Mouse (Mus musculus): ENCODE measurements around the gene Aqr. TPM values are rescaled to one million over a fixed set of nuclear protein-coding genes. Genes with fewer than 3 reads are reported as not detected.

Aqr gene
- total and polyA plus RNA-seq, 2 experiments from 2014 or later: 15.0 to 18.6 TPM

- no peaks in the 10 kb centered on the region for H3K4me1 ChIP-seq (ENCODE audit: control insufficient read depth, insufficient read depth)
- ATAC-seq (ENCODE audit: insufficient read depth, low read depth) (no peak), DNase-seq (ENCODE audit: low spot score) (no peak)
- TF ChIP-seq CTCF (IDR thresholded peaks at IDR 0.05; ENCODE audit: low read depth): no peak
- TF ChIP-seq EP300 (IDR thresholded peaks at IDR 0.05; ENCODE audit: low read depth): no peak
- no peaks in the 10 kb centered on the region for H3K9me3 ChIP-seq (replicated peaks; ENCODE audit: control insufficient read depth, low read length)
- no peak overlapping the region for H3K9ac ChIP-seq (replicated peaks; ENCODE audit: low read depth, low read length)
- H3K27ac ChIP-seq (ENCODE audit: low read depth): no peak overlapping the region
- no peaks in the 10 kb centered on the region for H3K27me3 ChIP-seq (ENCODE audit: control insufficient read depth, insufficient read depth, low read length)
- no peak overlapping the region for H3K4me2 ChIP-seq (ENCODE audit: low read depth, low read length)
- H3K36me3 ChIP-seq (replicated peaks; ENCODE audit: control insufficient read depth, insufficient read depth, low read length): no peaks in the 10 kb centered on the region
- H3K4me3 ChIP-seq (ENCODE audit: low read depth, low read length): no peak overlapping the region
- 71% methylated on average over 9 of the region's 9 CpGs for WGBS
These were observed 93.2 kb downstream of the Aqr start for GRCm38 (mm10) chr2:114093577-114093976.

DNA sequence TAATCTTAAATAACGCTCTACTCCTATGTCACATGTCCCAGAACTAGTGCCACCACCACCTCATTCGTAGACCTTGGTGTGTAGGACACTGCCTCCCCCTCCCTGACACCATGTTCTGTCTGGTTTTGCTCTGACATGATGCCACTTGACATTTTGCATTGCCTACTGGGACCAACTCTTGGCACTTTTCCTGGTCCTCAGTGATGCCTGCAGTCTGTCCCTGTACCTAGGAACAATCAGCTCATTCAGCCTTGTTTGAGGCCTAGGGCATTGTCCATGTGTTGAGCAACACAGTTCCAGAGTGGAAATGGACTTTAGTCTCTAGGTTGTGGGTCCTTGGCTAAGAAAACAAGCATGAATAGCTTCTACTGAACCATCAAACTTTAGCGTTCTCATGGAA, 97.0 kb downstream of the Aqr start:
- no peaks in the 10 kb centered on the region for H3K27me3 ChIP-seq (ENCODE audit: control insufficient read depth, insufficient read depth, low read length)
- 69% methylated on average over 3 of the region's 3 CpGs for WGBS
- no peak for TF ChIP-seq EP300 (IDR thresholded peaks at IDR 0.05; ENCODE audit: low read depth)
- TF ChIP-seq CTCF (IDR thresholded peaks at IDR 0.05; ENCODE audit: low read depth): no peak

GRCm38 (mm10) chr2:114087271-114087670, 99.6 kb downstream of the Aqr start:
- TF ChIP-seq CTCF (IDR thresholded peaks at IDR 0.05; ENCODE audit: low read depth) (no peak), EP300 (IDR thresholded peaks at IDR 0.05; ENCODE audit: low read depth) (no peak)
- Histone ChIP-seq H3K36me3 (replicated peaks; ENCODE audit: control insufficient read depth, insufficient read depth, low read length) (no peaks in the 10 kb centered on the region), H3K4me3 (ENCODE audit: low read depth, low read length) (no peak overlapping the region), H3K27me3 (ENCODE audit: control insufficient read depth, insufficient read depth, low read length) (no peaks in the 10 kb centered on the region), H3K4me2 (ENCODE audit: low read depth, low read length) (no peak overlapping the region), H3K9ac (replicated peaks; ENCODE audit: low read depth, low read length) (no peak overlapping the region), H3K27ac (ENCODE audit: low read depth) (no peak overlapping the region), H3K9me3 (replicated peaks; ENCODE audit: control insufficient read depth, low read length) (no peaks in the 10 kb centered on the region), H3K4me1 (ENCODE audit: control insufficient read depth, insufficient read depth) (no peaks in the 10 kb centered on the region)
- ATAC-seq (ENCODE audit: insufficient read depth, low read depth): no peak
- 36% methylated on average over 1 of the region's 1 CpGs for WGBS
- no peak for DNase-seq (ENCODE audit: low spot score)

More for the DNA sequence above, 97.0 kb downstream of the Aqr start:
- DNase-seq (ENCODE audit: low spot score): peak; percentile 28
- Histone ChIP-seq H3K4me2 (ENCODE audit: low read depth, low read length) (no peak overlapping the region), H3K4me1 (ENCODE audit: control insufficient read depth, insufficient read depth) (no peaks in the 10 kb centered on the region), H3K36me3 (replicated peaks; ENCODE audit: control insufficient read depth, insufficient read depth, low read length) (no peaks in the 10 kb centered on the region), H3K27ac (ENCODE audit: low read depth) (no peak overlapping the region), H3K9me3 (replicated peaks; ENCODE audit: control insufficient read depth, low read length) (no peaks in the 10 kb centered on the region), H3K9ac (replicated peaks; ENCODE audit: low read depth, low read length) (no peak overlapping the region), H3K4me3 (ENCODE audit: low read depth, low read length) (no peak overlapping the region)
- ATAC-seq (ENCODE audit: insufficient read depth, low read depth): peak; percentile 54; the same call in 1 of the 2 replicates

- no peaks in the 10 kb centered on the region for H3K36me3 ChIP-seq (replicated peaks; ENCODE audit: control insufficient read depth, insufficient read depth, low read length)
- WGBS: 24% methylated on average over 2 of the region's 2 CpGs
- no peaks in the 10 kb centered on the region for H3K27me3 ChIP-seq (ENCODE audit: control insufficient read depth, insufficient read depth, low read length)
- ATAC-seq (ENCODE audit: insufficient read depth, low read depth): peak; percentile 64; the same call in 1 of the 2 replicates
- DNase-seq (ENCODE audit: low spot score): no peak
- no peaks in the 10 kb centered on the region for H3K9me3 ChIP-seq (replicated peaks; ENCODE audit: control insufficient read depth, low read length)
- H3K9ac ChIP-seq (replicated peaks; ENCODE audit: low read depth, low read length): no peak overlapping the region
- H3K4me2 ChIP-seq (ENCODE audit: low read depth, low read length): no peak overlapping the region
- no peak overlapping the region for H3K4me3 ChIP-seq (ENCODE audit: low read depth, low read length)
- peak; percentile 45; the same call in 1 of the 2 replicates for TF ChIP-seq EP300 (IDR thresholded peaks at IDR 0.05; ENCODE audit: low read depth)
- no peak for TF ChIP-seq CTCF (IDR thresholded peaks at IDR 0.05; ENCODE audit: low read depth)
- no peaks in the 10 kb centered on the region; the same call in 1 of the 2 replicates for H3K4me1 ChIP-seq (ENCODE audit: control insufficient read depth, insufficient read depth)
- H3K27ac ChIP-seq (ENCODE audit: low read depth): peak overlapping the region; percentile 52
These were observed 114.9 kb downstream of the Aqr start for GRCm38 (mm10) chr2:114071876-114072275.

DNA sequence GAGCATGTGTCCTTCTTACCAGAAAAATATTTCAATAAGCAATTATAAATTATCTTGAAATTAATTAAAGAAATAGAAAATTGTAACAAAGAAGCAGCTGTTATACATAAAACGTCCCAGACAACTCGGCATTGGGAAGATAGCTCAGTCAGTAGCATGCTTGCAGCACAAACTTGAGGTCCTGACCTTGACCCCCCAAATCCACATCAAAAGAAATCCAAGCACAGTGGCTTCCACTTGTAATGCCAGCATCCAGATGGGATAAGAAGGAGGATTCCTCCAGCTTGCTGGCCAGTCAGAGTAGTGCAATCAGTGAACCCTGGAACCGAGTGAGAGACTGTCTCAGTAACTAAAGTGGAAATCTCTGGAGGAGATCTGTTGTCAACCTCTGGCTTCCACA, 120.6 kb downstream of the Aqr start:
- H3K27me3 ChIP-seq (ENCODE audit: control insufficient read depth, insufficient read depth, low read length): no peaks in the 10 kb centered on the region
- ATAC-seq (ENCODE audit: insufficient read depth, low read depth): no peak
- H3K9ac ChIP-seq (replicated peaks; ENCODE audit: low read depth, low read length): no peak overlapping the region
- no peaks in the 10 kb centered on the region for H3K9me3 ChIP-seq (replicated peaks; ENCODE audit: control insufficient read depth, low read length)
- H3K27ac ChIP-seq (ENCODE audit: low read depth): no peak overlapping the region
- no peaks in the 10 kb centered on the region; the same call in 1 of the 2 replicates for H3K36me3 ChIP-seq (replicated peaks; ENCODE audit: control insufficient read depth, insufficient read depth, low read length)
- H3K4me3 ChIP-seq (ENCODE audit: low read depth, low read length): no peak overlapping the region
- no peak overlapping the region for H3K4me2 ChIP-seq (ENCODE audit: low read depth, low read length)
- no peak for DNase-seq (ENCODE audit: low spot score)
- WGBS: 77% methylated on average over 3 of the region's 3 CpGs
- no peaks in the 10 kb centered on the region; the same call in none of the 2 replicates for H3K4me1 ChIP-seq (ENCODE audit: control insufficient read depth, insufficient read depth)
- TF ChIP-seq CTCF (IDR thresholded peaks at IDR 0.05; ENCODE audit: low read depth) (no peak), EP300 (IDR thresholded peaks at IDR 0.05; ENCODE audit: low read depth) (no peak)

DNA sequence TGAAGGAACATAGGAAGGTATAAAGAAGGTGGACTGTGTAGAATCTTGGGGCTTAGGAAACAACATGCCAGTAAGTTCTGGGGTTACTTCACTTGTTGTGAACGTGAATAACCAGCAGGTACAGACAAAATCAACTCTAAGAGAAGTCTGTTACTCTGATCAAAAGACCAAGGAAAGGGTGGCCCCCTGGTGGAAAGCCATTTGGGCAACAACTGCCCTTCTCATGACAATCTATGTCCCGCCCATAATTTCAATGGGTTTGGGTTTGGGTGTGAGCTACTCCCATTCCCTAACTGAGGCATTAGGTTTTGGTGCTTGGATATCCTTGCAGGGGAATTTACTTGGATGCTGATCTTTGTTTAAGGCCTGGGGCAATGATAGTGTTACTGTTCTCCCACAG, 122.8 kb downstream of the Aqr start:
- peaks cover 4% of the 10 kb centered on the region; the same call in 1 of the 2 replicates for H3K4me1 ChIP-seq (ENCODE audit: control insufficient read depth, insufficient read depth)
- WGBS: 54% methylated on average over 2 of the region's 2 CpGs
- no peak overlapping the region for H3K9ac ChIP-seq (replicated peaks; ENCODE audit: low read depth, low read length)
- H3K27ac ChIP-seq (ENCODE audit: low read depth): no peak overlapping the region
- DNase-seq (ENCODE audit: low spot score): no peak
- ATAC-seq (ENCODE audit: insufficient read depth, low read depth): no peak
- peak; percentile 19; the same call in 1 of the 2 replicates for TF ChIP-seq CTCF (IDR thresholded peaks at IDR 0.05; ENCODE audit: low read depth)
- no peak for TF ChIP-seq EP300 (IDR thresholded peaks at IDR 0.05; ENCODE audit: low read depth)
- no peaks in the 10 kb centered on the region for H3K27me3 ChIP-seq (ENCODE audit: control insufficient read depth, insufficient read depth, low read length)
- no peaks in the 10 kb centered on the region; the same call in 1 of the 2 replicates for H3K36me3 ChIP-seq (replicated peaks; ENCODE audit: control insufficient read depth, insufficient read depth, low read length)
- H3K4me2 ChIP-seq (ENCODE audit: low read depth, low read length): no peak overlapping the region
- no peak overlapping the region for H3K4me3 ChIP-seq (ENCODE audit: low read depth, low read length)
- H3K9me3 ChIP-seq (replicated peaks; ENCODE audit: control insufficient read depth, low read length): no peaks in the 10 kb centered on the region

All from heart, postnatal 0 days (tissue).